Mouse (Mus musculus) WW6 (cell line): ENCODE measurements around the gene Chga.

Experiments
- DNase-seq: peaks from one replicate; pipeline ENCODE4 v3.0.0-alpha.2; 2013; ENCODE audit warnings: low read depth, low spot score

Chga gene

DNA sequence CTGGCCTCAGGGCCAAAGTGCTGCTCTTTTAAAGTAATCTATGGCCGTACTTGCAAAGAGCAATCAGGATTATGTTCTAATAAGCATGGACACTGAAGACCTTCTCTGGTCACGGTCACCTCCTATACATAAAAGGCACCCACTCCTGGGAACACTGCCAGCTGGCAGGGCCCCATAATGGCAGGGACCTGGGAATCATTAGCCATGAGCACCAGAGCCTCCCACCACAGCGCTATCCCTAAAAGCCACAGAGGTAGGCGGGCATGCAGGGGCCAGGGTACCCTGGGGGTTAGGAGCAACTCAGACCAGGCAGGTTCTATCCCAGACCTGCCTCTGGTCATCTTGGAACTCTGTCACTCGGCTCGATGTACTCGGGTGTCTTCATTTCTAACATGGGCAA lies 45.0 kb downstream of the Chga start:
- no peak for DNase-seq

DNA sequence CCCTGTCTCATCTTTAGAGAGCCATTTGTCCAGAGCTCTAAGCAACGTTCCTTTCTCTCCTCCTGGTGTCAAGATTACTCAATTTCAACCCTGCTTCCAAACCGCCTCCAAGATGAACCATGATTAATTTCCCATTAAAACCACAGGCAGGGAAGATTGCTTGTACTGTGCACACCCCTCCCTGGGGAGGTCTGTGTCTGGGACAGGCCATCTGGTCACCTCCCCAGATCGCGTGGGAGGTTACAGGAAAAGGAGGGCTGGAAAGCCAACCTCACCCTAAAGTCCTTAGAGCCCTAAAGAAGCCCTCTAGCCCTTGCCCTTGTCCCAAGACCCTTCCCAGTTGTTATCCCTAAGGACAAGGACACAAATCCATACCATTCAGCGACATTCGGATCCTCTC lies 45.6 kb downstream of the Chga start:
- no peak for DNase-seq

- no peak for DNase-seq
Measured at GRCm38 (mm10) chr12:102601847-102602246, 47.1 kb downstream of the Chga start.

DNA sequence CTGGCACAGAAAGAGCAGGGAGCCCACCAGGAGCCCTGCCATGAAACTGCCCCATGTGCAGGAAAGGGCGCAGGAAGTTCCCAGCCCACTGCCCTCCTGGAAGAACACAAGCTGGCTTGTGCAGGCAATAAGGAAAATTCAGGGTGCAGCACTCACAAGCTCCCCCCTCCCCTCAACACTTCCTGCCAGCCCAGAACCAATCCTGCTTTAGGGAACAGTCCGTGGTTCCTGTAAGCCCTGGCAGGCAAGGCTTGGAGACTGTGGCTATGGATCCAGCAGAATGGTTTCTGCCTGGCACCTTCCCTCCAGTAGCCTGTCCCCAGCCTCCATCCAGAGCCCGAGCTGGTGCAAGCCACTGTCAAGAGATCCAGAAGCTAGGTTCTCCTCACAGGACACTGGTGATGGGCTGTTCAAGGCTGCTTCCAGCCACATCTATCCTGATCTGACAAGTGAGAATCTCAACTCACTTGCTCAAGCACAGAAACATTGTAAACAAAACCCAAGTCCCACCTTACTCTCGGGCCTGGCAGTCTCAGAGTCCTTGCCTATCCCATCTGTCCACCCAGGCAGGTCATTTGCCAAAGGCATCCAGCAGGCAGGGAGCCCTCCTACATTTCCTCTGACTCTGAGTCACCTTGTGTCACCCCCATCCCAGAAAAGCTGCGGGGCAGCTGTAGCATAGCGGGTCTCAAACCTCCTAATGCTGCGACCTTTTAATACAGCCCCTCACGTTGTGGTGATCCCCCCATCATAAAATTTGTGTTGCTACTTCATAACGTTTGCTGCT lies 47.7 kb downstream of the Chga start:
- DNase-seq, result no peak

DNA sequence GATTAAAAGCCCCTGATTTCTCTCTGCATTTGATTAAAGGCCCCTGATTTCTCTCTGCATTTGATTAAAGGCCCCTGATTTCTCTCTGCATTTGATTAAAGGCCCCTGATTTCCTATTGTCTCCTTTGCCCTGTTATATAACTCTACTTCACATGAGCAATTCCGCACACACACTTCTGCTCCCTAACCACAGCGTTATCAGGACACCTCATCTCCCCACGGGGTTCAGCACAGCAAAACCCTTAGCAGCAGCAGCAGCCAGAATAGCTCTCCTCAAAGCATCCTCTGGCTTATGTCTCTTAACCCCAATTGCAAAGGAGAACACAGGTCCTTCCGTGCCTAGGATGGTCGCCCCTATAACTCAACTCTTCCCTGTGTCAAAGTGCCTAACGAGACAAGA lies 50.8 kb downstream of the Chga start:
- DNase-seq, result no peak

- DNase-seq, result no peak
Measured at GRCm38 (mm10) chr12:102607066-102607465, 52.3 kb downstream of the Chga start.

DNA sequence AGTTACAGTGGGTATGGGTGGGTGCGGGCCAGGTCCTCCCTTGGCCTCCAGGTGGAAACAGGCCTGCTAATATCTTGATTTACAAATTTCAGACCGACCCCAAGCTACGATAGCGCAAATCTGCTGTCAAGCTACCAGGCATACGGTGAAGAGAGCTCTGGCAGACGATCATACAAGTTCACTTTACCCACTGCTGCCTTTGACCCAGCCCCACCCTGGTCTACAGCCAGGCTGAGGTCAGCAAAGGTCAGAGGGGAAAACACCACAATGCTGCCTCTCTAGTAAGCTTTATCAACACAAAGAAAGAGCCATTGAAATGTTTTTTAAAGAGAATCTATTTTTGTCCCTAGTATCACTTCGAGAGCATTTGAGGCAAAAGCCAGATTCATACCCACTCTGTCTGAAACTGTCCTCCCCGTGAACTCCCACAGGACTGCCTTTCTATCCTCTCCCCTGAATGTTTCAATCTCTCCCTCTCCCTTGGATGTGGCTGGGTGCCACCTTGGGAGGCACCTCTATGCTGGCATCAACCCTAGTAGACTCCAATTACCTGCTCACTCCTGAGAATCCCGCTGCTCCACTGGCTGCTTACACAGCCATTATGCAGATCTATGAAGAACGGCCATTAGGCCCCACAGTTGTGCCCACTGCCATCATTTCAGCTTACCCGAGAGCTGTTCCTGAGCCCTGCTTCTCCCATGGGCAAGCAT lies 53.2 kb downstream of the Chga start:
- no peak for DNase-seq

DNA sequence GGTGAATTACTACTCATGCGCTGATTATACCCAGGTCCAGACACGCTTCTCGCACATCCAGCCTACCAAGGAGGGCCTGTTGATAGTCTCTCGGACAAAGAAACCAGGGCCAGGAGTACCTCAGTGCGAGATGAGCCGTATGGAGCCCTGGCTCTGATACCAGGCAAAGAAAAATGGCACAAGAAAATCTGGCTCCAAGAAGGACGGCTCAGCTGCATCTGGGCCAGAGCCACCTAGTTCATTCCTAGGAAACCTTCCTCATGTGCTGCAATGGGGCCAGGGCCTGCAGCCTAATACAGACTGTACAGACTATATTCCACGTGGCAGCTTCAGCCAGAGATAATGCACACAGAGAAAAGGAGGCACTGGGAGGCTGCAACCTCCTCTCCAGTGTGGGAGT lies 56.2 kb downstream of the Chga start:
- no peak for DNase-seq

DNA sequence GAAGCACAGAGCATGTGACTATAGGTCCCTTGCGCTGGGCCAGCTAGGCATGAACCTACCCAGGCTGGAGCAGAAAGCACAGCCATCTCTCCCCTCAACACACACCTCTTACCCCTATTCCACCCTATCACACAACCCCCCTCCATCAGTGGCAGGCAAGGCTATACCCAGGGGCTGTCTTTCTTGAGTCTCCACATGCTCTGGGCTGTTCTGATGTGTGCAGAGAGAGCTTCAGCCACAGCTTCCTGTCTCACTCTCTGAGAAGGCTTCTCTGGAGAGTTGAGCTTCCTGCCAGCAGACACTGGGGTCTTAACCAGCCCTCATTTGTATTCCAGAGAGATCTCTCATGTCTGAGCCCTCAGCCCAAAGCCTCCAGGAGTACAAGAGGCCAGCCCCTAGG lies 57.7 kb downstream of the Chga start:
- DNase-seq, result no peak

- DNase-seq, result no peak
Measured at GRCm38 (mm10) chr12:102613411-102613810, 58.6 kb downstream of the Chga start.
